Mouse (Mus musculus): ENCODE data around the gene Lrrc75b.

Gene Lrrc75b

DNA sequence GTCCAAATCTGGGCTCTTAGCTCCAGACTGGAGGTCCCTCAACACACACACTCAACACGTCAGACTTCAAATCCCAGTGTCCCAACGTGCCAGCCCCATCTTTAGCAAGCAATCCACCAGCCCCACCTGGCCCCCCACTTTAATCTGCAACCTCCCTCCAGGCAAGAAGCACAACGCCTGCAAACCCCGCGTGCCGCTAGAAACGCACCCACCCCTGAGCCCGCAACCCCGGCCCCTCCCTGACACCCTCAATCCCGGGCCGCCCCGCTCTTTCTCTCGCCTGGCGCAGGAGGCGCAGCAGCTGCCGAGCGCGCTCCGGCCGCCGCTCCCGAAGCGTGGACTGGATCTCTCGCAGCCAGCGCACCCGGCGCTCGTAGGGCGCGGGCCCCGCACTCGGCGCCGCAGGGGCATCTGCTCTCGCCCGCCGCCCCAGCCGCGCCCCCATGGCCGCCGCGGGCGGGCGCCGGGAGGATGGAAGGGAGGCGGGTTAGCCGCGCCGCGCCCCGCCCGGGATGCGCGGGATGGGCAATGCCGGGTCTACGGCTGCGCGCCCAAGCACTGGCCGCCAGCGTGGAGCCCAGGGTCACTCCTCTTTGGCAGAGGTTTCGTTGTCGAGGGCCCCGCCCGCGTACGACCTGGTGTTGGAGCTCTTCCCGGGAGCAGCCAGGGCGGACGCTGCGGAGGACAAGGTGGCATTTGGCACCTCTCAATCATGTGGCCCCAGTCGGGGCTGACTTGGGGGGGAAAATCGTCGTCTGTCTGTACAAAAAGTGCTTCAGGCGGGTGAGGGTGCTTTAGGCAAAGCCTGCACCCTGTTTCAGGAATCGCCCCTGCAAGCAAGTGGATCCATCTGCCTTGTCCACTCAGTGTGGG, at the start of gene Lrrc75b:
Gene Lrrc75b, minus strand, starts transcription at position 655 of the 873 bp plus-strand sequence.
- in situ Hi-C loops (cut with MboI, MseI): no loop called here

DNA sequence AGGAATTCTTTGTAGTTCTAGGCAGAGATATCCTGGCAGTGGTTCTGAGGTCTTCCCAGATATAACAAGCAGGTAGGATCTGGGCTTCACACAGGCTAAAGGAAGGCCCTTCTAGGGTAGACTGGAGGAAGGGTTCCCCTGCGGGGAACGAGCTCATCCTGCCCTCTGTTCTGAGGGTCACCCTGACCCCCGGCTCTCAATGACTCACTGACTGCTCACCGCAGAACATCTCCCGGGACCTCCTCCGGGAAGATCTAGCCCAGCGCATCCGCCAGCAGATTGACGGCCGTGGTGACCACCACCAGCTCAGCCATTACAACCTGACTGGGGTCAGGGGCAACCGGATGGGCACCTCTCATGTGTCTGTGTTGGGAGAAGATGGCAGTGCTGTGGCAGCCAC, 48.8 kb upstream of the Lrrc75b start:
- in situ Hi-C loops (cut with MboI, MseI): loop anchor here (10.0 kb wide), 1 partner anchor 1556 kb away; the partner anchor contains the start of gene Col18a1

DNA sequence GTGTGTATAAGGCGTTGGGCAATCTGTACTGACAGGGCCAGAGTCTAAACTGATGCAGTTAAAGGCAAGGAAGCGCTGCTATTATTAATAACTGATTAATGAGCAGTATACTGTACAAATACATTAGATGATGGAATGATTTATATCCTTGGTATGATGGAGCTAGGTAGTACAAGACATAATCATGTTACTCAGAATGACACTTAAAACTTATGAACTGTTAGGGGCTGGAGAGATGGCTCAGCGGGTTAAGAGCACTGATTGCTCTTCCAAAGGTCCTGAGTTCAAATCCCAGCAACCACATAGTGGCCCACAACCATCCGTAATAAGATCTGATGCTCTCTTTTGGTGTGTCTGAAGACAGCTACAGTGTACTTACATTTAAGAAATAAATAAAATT, 47.1 kb upstream of the Lrrc75b start:
- in situ Hi-C loops (cut with MboI, MseI): loop anchor here (10.0 kb wide), 1 partner anchor 1558 kb away; the partner anchor contains the start of gene Col18a1

DNA sequence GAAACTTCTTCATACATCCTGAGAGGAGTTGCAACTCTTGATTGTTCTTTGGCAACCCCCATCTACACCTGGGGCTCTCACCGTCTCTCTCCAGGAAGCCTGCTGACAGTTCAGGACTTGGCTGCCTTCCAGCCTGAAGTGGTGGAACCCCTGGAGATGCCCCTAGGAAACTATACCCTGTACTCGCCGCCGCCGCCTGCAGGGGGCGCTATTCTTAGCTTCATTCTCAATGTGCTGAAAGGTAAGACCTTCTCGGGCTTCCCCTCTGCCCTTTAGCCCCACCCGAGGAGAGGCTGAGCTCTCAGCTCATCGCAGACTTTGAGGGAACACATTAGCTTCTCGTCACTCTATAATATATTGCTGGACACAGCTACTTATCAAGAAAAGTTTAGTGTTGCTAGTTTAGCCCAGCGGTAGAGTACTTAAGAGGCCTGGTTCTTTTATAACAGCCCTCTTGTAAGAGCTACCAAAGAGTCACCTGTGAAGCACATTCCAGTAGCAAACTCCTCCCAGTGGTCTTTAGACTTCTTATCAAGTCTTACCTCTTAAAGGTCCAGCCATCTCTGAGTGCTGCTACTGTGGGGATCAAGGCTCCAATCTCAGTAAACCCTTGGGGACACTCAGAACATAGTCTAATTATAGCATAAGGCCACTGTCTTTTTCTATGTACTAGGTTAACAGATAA, 45.2 kb upstream of the Lrrc75b start:
- in situ Hi-C loops (cut with MboI, MseI): loop anchor here (10.0 kb wide), 1 partner anchor 1559 kb away; the partner anchor contains the start of gene Col18a1

DNA sequence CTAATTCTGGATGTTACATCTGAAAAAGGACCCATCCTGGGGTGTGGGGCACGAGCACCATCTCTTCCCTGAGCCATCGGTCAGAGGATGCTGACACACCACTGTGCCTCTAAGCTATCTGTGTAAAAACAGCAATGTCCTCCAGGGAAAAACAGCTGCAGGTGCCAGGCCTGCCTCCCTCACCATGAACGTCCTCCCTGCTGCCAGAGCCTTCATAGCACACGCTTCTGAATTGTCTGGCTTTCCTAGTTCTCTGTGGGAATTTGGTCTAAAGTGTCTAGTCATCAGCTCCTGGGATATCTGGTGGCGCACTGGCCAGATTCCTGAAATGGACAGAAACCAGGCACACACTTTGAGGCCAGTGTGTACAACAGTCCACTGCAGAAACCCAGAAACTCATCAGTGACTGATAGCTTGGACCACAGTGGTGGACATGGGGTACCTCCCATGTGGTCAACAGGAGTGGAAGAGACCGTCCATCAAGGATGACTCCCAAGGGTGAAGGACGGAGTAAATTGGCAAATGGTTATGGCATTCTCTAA, 40.1 kb upstream of the Lrrc75b start:
- in situ Hi-C loops (cut with MboI, MseI): loop anchor here (10.0 kb wide), 1 partner anchor 1565 kb away; the partner anchor contains the start of gene Col18a1

DNA sequence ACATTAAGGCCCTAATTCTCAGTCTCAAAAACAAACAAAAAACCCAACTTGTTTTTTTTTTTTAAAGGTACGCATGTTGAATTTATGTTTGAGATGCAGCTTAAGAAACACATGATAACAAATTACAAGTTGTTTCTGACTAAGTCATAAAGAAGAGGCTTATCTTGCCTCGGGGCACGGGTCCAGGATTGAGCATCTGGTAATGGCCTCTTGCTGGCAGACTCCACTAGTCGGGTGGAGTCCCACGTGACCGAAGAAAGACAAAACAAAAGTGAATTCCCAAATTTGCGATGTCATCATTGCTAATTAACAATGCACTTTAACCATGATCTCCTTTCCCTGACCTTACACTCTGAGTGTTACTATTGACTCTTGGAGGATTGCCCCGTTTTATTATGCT, 35.9 kb upstream of the Lrrc75b start:
- in situ Hi-C loops (cut with MboI, MseI): no loop called here

DNA sequence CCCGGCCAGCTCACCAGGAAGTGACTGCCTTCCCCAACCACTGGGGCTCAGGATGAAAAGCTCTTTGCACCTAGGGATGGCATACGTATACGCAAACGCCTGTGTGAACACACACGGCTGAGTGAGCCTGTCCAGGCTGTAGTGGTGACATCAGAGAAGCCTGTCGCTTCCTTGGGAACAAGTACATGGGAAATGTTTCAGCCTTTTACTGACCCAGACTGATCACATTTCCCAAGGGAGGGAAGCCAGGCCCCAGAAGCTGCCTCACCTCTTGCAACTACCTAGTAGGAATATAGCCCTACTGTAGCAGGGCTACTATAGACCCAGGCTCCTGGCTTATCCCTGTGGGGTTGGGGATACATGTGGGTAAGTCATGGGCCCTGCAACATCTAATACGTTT, 32.5 kb upstream of the Lrrc75b start:
- in situ Hi-C loops (cut with MboI, MseI): loop anchor here (5.0 kb wide), 1 partner anchor 355 kb away; no protein-coding TSS in a partner anchor

DNA sequence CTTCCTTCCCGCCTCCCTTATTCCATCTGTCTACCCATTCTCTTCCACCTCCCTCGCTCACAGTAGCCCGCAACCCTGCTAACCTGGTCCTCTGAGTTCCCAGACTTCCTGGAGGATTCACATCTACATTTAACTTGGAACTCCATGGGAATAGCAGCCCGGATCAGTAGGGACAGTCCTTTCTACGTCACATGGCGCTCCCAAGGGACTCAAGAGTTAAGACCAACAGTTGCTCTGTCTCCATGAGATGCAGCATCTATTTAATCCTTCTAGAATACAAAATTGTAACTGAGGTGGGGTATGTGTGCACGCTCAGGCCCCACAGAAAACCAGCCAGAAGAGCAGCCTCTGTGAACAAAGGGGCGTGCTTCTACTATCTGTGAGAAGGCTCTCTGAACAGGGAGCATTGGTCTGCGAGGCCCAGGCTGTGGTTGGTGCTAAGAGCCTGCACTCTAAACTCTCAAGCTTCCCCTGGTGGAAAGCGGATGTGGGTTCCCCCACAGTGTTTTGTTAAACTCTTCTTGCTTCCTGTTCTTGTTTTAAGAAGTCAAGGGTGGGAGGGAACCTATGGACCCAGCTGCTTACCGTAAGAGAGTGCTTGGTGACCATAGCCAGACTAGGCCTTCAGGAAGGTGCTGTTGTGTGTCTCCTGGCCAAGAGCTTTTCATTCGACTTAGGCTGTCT, 31.2 kb upstream of the Lrrc75b start:
- in situ Hi-C loops (cut with MboI, MseI): loop anchor here (5.0 kb wide), 1 partner anchor 356 kb away; no protein-coding TSS in a partner anchor

DNA sequence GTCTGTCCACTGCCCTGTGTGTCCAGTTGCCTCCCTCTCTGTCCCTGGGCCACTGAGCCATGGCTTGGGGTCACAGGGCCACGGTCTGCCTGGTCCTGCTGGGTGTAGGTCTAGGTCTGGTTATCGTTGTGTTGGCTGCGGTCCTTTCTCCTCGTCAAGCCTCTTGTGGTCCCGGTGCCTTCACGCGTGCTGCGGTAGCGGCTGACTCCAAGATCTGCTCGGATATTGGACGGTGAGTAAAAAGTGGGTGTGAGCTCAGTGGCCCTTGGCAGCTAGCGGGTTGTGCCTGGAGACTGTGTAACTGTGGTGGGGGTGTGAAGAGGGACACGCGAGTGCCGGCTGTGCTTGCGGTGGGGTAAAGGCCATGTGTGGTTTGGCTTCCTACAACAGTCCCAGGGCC, 29.5 kb upstream of the Lrrc75b start:
- in situ Hi-C loops (cut with MboI, MseI): loop anchor here (5.0 kb wide), 3 partner anchors 43 to 358 kb away; no protein-coding TSS in a partner anchor

DNA sequence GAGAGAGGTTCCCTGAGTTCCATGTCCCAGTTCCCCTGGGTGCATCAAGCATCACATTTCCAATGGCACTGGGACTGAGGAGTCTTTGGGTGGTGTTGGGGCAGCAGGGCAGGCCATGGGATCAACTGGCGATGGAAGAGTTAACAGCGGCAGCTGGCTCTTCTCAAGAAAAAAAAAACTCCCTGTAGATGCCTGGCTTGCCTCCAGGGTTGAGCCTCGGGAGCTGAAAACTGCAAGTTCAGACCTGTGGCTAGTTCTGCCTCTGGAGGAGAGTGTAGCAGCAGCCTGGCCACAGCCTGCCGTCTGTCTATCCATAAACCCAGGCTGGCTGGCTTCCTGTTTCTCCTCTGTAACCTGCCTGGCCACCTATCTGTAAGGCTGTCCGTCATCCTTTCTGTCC, 29.0 kb upstream of the Lrrc75b start, which contains the start of gene Ggt5:
Gene Ggt5, plus strand, starts transcription at position 212 of the 400 bp plus-strand sequence.
- in situ Hi-C loops (cut with MboI, MseI): loop anchor here (5.0 kb wide), 2 partner anchors 43 to 268 kb away; no protein-coding TSS in a partner anchor

DNA sequence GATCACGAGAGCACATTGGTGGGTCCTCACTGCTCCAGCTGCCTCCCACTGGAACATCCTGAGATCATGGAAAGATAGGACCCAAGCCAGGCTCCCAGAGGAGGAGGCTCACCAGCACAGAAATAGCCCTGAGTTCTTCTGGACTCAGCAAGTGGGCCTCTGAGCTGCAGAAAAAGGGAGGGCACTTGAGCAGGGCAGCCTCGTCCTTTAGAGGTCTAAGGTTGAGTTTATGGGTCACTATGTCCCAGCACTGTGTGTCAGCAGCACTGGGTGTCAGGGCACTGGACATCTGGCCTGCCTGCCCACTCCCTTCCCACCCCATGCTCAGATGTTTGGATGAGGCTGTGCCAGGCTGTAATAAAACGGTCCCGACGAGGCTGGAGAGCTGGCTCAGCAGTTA, 28.2 kb upstream of the Lrrc75b start:
- in situ Hi-C loops (cut with MboI, MseI): loop anchor here (5.0 kb wide), 2 partner anchors 44 to 269 kb away; no protein-coding TSS in a partner anchor

DNA sequence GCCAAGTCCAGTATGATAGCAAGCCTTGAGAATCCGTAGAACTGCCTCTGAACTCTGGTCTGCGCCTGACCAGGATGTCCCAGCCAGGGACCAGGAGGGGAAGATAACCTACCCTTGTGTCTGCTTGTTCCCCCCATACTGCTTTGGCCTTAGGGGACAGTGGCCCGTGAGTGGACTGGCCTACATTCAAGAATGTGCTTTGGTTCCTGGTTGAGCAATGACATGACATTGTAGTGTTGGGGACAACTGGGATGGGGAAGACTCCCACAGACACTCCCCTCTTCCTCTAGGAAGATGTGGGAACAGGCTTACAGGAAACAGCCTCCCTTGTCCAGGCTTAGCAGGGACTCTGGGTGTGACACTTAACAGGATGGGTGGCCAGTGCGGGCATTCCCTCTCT, 27.7 kb upstream of the Lrrc75b start:
- in situ Hi-C loops (cut with MboI, MseI): loop anchor here (5.0 kb wide), 2 partner anchors 45 to 270 kb away; no protein-coding TSS in a partner anchor

DNA sequence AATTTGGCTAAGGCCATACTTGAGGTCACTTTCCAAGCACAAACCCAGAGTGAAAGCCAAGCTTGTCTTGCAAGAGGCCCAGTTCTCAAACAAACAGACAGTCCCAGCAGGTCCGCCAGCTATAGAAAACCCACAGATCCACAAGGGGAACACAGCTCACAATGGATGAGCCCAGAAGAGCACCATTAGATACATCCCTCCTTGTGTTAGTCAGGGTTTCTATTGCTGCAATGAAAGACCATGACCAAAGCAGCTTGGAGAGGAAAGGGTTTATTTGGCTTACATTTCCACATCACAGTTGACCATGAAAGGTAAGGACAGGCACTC, 26.4 kb upstream of the Lrrc75b start:
- in situ Hi-C loops (cut with MboI, MseI): loop anchor here (5.0 kb wide), 2 partner anchors 46 to 271 kb away; no protein-coding TSS in a partner anchor

DNA sequence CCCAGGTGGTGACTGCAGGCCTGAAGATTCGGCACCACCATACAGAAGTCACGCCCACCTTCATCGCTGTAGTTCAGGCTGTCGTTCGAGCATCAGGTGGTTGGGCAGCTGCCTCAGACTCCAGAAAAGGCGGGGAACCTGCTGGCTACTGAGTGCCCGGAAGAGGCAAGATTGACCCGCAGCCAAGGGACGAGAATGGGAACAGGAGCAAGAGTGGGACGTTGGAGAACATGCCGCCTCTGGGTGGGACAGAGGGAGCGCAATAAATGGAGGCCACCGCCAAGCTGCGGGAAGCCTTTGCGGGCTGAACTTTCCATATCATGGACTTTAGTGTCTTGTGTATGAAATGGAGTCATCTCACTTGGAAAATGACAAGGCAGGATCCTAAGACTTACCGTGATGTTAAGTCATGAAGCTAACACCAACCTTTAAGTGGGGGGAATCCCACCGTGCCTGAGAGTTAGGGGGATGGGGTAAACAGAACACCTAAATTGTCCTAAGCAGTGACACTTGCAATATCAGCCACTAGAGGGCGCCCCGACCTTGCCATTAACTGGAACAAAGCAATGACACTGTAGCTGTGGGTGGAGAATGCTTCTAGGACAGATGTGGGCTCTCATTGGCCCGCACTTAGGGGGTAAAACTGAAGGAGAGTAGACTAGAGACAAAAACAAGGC, 25.9 kb upstream of the Lrrc75b start:
- in situ Hi-C loops (cut with MboI, MseI): loop anchor here (5.0 kb wide), 2 partner anchors 46 to 271 kb away; no protein-coding TSS in a partner anchor

DNA sequence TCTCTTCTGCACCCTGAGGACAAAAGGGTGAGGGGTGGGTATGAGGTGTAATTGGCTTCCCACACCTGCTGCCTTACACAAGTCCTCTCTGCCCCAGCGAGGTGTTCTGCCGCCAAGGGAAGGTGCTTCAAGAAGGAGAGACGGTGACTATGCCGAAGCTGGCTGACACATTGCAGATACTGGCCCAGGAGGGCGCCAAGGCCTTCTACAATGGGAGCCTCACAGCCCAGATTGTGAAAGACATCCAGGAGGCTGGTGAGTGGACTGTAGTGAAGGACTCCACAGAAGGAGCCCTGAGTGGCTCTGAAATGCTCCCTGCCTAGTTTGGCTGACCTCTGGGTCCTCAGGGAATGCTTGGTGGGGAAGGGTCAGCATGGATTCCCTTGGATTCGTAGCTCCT, 19.0 kb upstream of the Lrrc75b start:
- in situ Hi-C loops (cut with MboI, MseI): no loop called here

DNA sequence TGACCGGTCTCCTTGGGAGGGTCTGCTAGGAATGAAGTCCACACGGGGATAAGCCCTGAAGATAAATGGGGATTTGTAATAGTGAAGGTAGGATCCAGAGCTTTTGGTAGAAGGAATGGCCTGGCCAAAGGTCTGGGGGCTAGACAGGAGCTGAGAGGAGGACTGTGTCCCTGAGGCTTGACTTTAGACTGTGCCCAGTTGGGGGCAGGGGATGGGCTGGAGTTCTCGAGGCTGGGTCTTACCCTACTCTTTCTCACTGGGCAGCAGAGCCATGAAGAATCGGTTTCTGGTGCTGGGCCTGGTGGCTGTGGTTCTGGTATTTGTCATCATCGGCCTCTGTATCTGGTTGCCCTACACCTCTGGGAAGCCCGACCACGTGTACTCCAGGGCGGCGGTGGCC, 13.8 kb upstream of the Lrrc75b start:
- in situ Hi-C loops (cut with MboI, MseI): no loop called here

DNA sequence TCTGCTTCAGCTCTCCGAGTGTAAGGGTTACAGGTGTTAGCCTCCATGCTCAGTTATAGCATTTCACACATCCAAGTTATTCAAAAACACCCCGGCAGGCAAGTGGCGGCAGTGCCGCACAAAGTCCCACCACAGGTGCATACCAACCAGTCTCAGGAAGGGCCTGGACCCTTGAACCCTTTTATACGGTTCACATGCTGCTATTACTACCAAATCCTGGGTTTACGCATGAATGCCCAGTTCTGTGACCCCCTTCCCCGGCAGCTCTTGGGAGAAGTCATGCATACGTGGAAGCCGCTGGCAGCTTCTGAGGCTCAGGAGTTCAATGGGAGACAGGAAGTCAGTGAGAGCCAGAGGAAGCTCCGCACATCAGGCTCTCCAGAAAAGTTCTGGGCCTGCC, 13.1 kb upstream of the Lrrc75b start:
- in situ Hi-C loops (cut with MboI, MseI): no loop called here

DNA sequence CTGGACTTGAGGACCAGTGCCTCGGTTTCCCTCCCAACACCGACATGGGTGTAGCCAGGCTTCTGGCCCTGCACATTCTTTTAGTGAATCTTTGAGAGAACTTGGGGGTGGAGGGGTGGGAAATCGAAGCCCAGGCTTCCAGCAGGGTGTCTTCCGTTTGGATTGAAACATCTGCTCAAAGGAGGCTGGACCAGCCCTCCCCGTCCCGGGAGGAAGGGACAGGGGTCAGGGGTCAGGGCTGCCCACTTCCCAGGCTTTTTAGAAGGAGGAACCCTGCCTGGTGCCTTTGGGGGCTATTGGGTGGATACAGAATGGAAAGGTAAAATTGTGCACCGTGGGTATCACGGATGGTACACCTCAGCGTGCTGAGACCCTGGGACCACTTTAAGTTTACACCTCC, 11.8 kb upstream of the Lrrc75b start:
- in situ Hi-C loops (cut with MboI, MseI): no loop called here

DNA sequence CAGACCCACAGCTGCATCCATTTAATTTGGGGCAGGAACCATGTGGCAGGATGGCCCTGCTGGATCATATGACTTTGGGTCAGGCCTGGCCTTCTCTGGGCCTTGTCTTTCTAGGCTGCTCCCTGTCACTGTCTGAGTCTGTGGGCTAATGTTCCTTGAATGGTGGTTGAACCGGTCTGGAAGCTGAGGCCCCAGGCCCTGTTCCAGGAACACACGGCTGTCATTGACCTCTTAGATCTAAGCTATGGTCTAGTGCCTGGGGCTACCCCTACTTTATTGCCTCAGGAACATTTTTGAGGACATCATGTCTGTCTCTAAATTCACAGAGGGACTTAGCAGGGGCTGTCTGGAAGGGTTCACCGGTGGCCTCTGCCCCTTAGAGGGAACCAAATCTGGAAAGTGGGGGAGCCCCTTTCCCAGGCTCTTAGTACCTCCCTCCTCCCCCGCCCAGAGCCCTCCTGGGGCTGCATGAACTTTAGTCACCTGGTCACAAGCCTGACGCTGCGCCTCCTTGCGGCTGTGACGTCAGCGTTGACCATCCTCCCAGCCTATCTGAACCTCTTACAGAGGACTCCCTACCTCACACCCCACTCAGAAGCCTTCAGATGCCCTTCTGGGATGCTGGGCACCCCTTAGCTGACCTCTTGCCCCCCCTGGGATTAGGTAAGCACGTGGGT, 11.0 kb upstream of the Lrrc75b start:
- in situ Hi-C loops (cut with MboI, MseI): no loop called here

DNA sequence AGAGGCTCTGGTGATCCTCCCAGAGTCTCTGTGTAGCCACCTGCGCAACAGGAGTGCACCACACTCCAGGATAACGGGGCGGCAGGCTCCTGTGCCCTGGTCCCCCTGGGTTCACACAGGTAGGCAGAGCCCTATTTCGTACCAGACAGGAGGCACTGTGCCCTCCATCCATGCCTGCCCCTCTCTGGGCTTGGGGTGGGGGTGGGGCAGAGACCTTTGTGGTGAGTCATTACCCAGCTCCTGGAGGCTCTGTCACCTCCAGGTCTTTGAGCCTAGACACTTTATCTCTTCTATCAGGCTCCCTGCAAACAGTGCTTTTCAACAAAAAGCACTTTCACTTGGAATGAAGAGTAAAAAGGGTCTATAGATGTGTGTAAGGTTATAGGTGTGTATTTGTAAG, 8.7 kb upstream of the Lrrc75b start:
- in situ Hi-C loops (cut with MboI, MseI): no loop called here
